Mouse (Mus musculus): ENCODE measurements around the gene Gm21093.
"Not testable (repeated sequence)": the region's sequence is repeated elsewhere in the genome, so short reads cannot be mapped to it uniquely, and the experiment has no call there.

The Gm21093 gene

DNA sequence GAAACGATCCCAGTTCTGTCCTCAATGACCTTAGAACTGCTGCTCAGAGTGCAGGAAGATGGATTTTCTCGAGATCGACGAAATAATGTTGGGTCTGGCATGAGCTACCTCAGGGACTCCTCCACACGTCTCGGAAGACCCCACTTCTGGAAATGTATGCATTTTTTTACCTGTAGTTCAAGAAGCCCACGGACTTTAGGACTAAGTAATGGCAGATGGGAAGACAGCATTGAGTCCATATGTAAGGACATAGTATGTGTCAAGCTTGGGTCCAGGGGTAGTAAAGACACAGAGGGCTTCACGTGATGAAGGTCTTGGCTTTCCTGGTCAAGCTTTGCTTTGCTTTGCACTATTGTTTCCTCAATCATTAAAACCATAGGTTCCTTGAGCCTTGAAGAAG, at the start of gene Gm21093:
TSS of gene Gm21093 (minus strand) at position 101 of the 400 bp plus-strand sequence.
- in situ Hi-C loops (cut with MboI, MseI) = not testable (repeated sequence)

Measured in T-helper 17 cell (primary cell).